Mouse (Mus musculus) small intestine, adult 2 months (tissue): ENCODE data around the gene Olfr700. TPM values are rescaled to one million over a fixed set of nuclear protein-coding genes. Genes with fewer than 3 reads are reported as not detected.

Experiments
- H3K27ac ChIP-seq: fragments of 200-500 bp; 2 replicates; pipeline ENCODE4 v1.5.1; 2012; ENCODE audit warnings: low read depth, low read length, control low read depth, inconsistent platforms; ENCODE audit not compliant: insufficient read depth
- H3K27me3 ChIP-seq: fragments of 200-500 bp; 2 replicates; pipeline ENCODE4 v1.6.1; 2012; ENCODE audit warnings: mild to moderate bottlenecking, moderate library complexity, low read length, inconsistent platforms; ENCODE audit not compliant: control insufficient read depth, insufficient read depth
- H3K36me3 ChIP-seq: fragments of 200-500 bp; 2 replicates; pipeline ENCODE4 v1.6.1; 2012; ENCODE audit warnings: mild to moderate bottlenecking, low read length, control low read depth, inconsistent platforms; ENCODE audit not compliant: control insufficient read depth, insufficient read depth
- H3K4me1 ChIP-seq: fragments of 200-500 bp; 2 replicates; pipeline ENCODE4 v1.6.1; 2012; ENCODE audit warnings: low read length, inconsistent platforms, mixed read lengths; ENCODE audit not compliant: control insufficient read depth, insufficient read depth, insufficient read length
- H3K4me3 ChIP-seq: fragments of 200-500 bp; 2 replicates; pipeline ENCODE4 v1.5.1; 2012; ENCODE audit warnings: low read depth, mild to moderate bottlenecking, control low read depth, inconsistent platforms, low read length, moderate library complexity
- CTCF ChIP-seq: fragments of 200-500 bp; IDR thresholded peaks from 2 replicates; pipeline ENCODE4 v1.5.1; 2012; ENCODE audit warnings: low read depth, mild to moderate bottlenecking, control low read depth, inconsistent platforms, low read length, moderate library complexity, mixed read lengths; ENCODE audit not compliant: insufficient replicate concordance, insufficient read length; ENCODE audit errors: extremely low read depth
- POLR2A ChIP-seq: fragments of 200-500 bp; IDR thresholded peaks from 2 replicates; pipeline ENCODE4 v1.6.1; 2012; ENCODE audit warnings: low read depth, mild to moderate bottlenecking, control low read depth, inconsistent platforms, low read length, moderate library complexity
- WGBS: fragments of 180-500 bp; shearing (Covaris S2); methylation state at CpG from one replicate; pipeline ENCODE4 v1.1.7; 2018; 5-methylcytosine and 5-hydroxymethylcytosine counted together
- polyA plus RNA-seq: library from polyadenylated mRNA; depleted of rRNA; stranded (reverse); fragments of >200 nt; gene quantifications from 2 replicates; pipeline ENCODE4 v1.2.3, GENCODE M21; 2012; rRNA removed

The Olfr700 gene
- polyA plus RNA-seq, 1 experiment, result not detected

- H3K4me1 ChIP-seq, result no peaks in the 10 kb centered on the region
- H3K4me3 ChIP-seq, result no peak overlapping the region
- no peak overlapping the region for H3K27ac ChIP-seq
- 88% methylated on average over 2 of the region's 2 CpGs for WGBS
- TF ChIP-seq POLR2A, result no peak
- TF ChIP-seq CTCF, result no peak
- no peaks in the 10 kb centered on the region for H3K36me3 ChIP-seq
- H3K27me3 ChIP-seq, result no peaks in the 10 kb centered on the region
These were observed 49.8 kb downstream of the Olfr700 start for GRCm38 (mm10) chr7:106758800-106759199.

Other genes starting within 250 kb of the Olfr700 start
- gene Olfr693, start 128.2 kb downstream of the Olfr700 start, polyA plus RNA-seq, result not detected in 2 replicates
- gene Olfr694, start 117.0 kb downstream of the Olfr700 start, polyA plus RNA-seq, result not detected in 2 replicates
- gene Olfr695, start 92.4 kb downstream of the Olfr700 start, polyA plus RNA-seq, result not detected in 2 replicates
- gene Olfr697, start 66.4 kb downstream of the Olfr700 start, polyA plus RNA-seq, result not detected in 2 replicates
- not detected in 2 replicates for gene Olfr698, start 53.4 kb downstream of the Olfr700 start, polyA plus RNA-seq
- gene Olfr699, start 15.6 kb downstream of the Olfr700 start, polyA plus RNA-seq, result not detected in 2 replicates
- not detected in 2 replicates for gene Olfr701, start 5.3 kb upstream of the Olfr700 start, polyA plus RNA-seq
- not detected in 2 replicates for gene Olfr702, start 25.1 kb upstream of the Olfr700 start, polyA plus RNA-seq
- gene Olfr703, start 34.5 kb upstream of the Olfr700 start, polyA plus RNA-seq, result not detected in 2 replicates
- gene Olfr704, start 54.4 kb upstream of the Olfr700 start, polyA plus RNA-seq, result not detected in 2 replicates
- not detected in 2 replicates for gene Olfr705, start 68.1 kb upstream of the Olfr700 start, polyA plus RNA-seq
- not detected in 2 replicates for gene Olfr706, start 79.3 kb upstream of the Olfr700 start, polyA plus RNA-seq
- gene Olfr707, start 92.4 kb upstream of the Olfr700 start, polyA plus RNA-seq, result not detected in 2 replicates
- not detected in 2 replicates for gene Olfr1532-ps1, start 99.2 kb upstream of the Olfr700 start, polyA plus RNA-seq
- gene Olfr709-ps1, start 123.4 kb upstream of the Olfr700 start, polyA plus RNA-seq, result not detected in 2 replicates
- not detected in 2 replicates for gene Olfr710, start 139.5 kb upstream of the Olfr700 start, polyA plus RNA-seq
- not detected in 2 replicates for gene Olfr6, start 155.1 kb upstream of the Olfr700 start, polyA plus RNA-seq
- not detected in 2 replicates for gene Olfr711, start 166.6 kb upstream of the Olfr700 start, polyA plus RNA-seq
- gene Olfr2, start 197.2 kb upstream of the Olfr700 start, polyA plus RNA-seq, result not detected in 2 replicates
- gene Olfr713, start 222.3 kb upstream of the Olfr700 start, polyA plus RNA-seq, result not detected in 2 replicates